Mouse (Mus musculus) heart, embryonic 14.5 days (tissue): ENCODE data around the gene Pcca. TPM values are rescaled to one million over a fixed set of nuclear protein-coding genes. Genes with fewer than 3 reads are reported as not detected.

Experiments
- ATAC-seq: fragments of 200-750 bp; cut with Nextera tagmentation; 2 replicates; pipeline ENCODE4 v1.8.0; 2017; ENCODE audit warnings: low read depth, moderate TSS enrichment; ENCODE audit not compliant: insufficient number of reproducible peaks, insufficient read depth, low FRiP score
- H3K27ac ChIP-seq, 2 experiments: fragments of 200-500 bp in 1 of 2; fragments of 300-500 bp in 1 of 2; sonication (generic) in 1 of 2; replicated peaks in 1 of 2; 2 replicates each; pipeline ENCODE4 v1.5.1; 2012 to 2014; ENCODE audit warnings: low read depth in 2 of 2, low read length in 2 of 2, control low read depth in 1 of 2, mild to moderate bottlenecking in 1 of 2, mixed read lengths in 1 of 2; ENCODE audit not compliant: control insufficient read depth in 1 of 2, insufficient read depth in 1 of 2
- H3K27me3 ChIP-seq: fragments of 300-500 bp; sonication (generic); 2 replicates; pipeline ENCODE4 v1.6.1; 2014; ENCODE audit warnings: mild to moderate bottlenecking, low read length, control low read depth; ENCODE audit not compliant: control insufficient read depth, insufficient read depth
- H3K36me3 ChIP-seq: fragments of 300-500 bp; sonication (generic); 2 replicates; pipeline ENCODE4 v1.6.1; 2014; ENCODE audit warnings: mild to moderate bottlenecking, control low read depth, low read length, mixed read lengths; ENCODE audit not compliant: control insufficient read depth, insufficient read depth
- H3K4me1 ChIP-seq, 2 experiments: fragments of 200-500 bp in 1 of 2; fragments of 300-500 bp in 1 of 2; sonication (generic) in 1 of 2; 2 replicates each; pipeline ENCODE4 v1.6.1; 2012 to 2014; ENCODE audit warnings: low read length in 2 of 2, control low read depth in 1 of 2, mixed read lengths in 1 of 2; ENCODE audit not compliant: control insufficient read depth in 2 of 2, insufficient read depth in 2 of 2
- H3K4me2 ChIP-seq: fragments of 300-500 bp; sonication (generic); 2 replicates; pipeline ENCODE4 v1.6.1; 2014; ENCODE audit warnings: mild to moderate bottlenecking, low read length
- H3K4me3 ChIP-seq, 2 experiments: fragments of 200-500 bp in 1 of 2; fragments of 300-500 bp in 1 of 2; sonication (generic) in 1 of 2; 2 replicates each; pipeline ENCODE4 v1.5.1; 2012 to 2014; ENCODE audit warnings: low read length in 2 of 2, mild to moderate bottlenecking in 2 of 2, control low read depth in 1 of 2, low read depth in 1 of 2, moderate library complexity in 1 of 2; ENCODE audit not compliant: control insufficient read depth in 1 of 2, insufficient read depth in 1 of 2
- H3K9ac ChIP-seq: fragments of 300-500 bp; sonication (generic); 2 replicates; pipeline ENCODE4 v1.6.1; 2014; ENCODE audit warnings: mild to moderate bottlenecking, low read length
- H3K9me3 ChIP-seq: fragments of 300-500 bp; sonication (generic); 2 replicates; pipeline ENCODE4 v1.6.1; 2016; ENCODE audit warnings: low read length, control low read depth; ENCODE audit not compliant: control insufficient read depth
- WGBS: fragments of 180-500 bp; shearing (Covaris S2); extraction: QIAGEN DNeasy Blood & Tissue Kit; methylation state at CpG from one replicate; pipeline ENCODE4 v1.1.7; 2014; 5-methylcytosine and 5-hydroxymethylcytosine counted together
- polyA plus RNA-seq: library from polyadenylated mRNA; unstranded; fragments of >200 nt; fragmentation: Nextera tagmentation; extraction: Ambion mirVana; gene quantifications from 2 replicates; pipeline ENCODE4 v1.2.1, GENCODE M21; 2014

Gene Pcca
- polyA plus RNA-seq, 1 experiment from 2014 or later: 28.9 TPM

DNA sequence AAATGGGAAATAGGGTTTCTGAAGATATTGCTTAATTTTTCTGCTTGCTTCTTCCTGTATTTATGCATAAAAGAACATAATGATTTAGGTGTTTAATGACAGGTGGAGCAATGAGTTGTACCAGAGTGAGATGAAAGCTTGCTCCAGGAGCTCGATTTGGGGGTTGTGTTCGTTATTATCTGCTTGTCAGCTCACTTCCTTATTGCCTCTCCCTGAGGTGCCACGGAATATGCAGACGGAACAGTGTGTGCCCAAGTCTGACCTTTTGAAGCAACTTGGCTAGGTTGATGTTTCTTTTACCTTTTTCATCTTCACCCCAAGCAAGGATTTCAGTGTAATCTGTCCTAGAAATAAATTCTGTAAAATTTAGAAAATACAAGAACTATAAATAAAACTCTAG lies 187.6 kb downstream of the Pcca start:
- 32% methylated on average over 4 of the region's 4 CpGs for WGBS
- Histone ChIP-seq H3K4me1 (no peaks in the 10 kb centered on the region), H3K9ac (no peak overlapping the region), H3K4me2 (no peak overlapping the region), H3K36me3 (no peaks in the 10 kb centered on the region), H3K4me3 (no peak overlapping the region), H3K27ac (no peak overlapping the region), H3K27me3 (no peaks in the 10 kb centered on the region), H3K9me3 (no peaks in the 10 kb centered on the region)
- no peak for ATAC-seq

DNA sequence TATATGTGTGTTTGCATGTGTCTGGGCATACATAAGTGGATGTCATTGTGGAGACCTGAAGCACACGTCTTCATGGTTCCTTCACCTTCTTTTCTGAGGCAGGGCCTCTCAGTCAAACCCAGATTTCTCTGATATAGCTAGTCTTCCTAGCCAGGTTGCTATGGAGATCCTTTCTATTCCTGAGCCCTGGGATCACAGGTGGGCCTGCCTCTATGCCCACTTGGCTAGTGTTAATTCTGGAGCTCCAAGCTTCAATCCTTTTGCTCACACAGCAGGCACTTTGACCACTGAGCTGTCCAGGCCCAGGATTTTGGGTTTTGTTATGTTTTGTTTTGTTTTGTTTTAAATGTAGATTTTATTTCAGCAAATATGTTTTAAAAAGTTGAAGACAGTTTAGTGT lies 192.3 kb downstream of the Pcca start:
- no peak overlapping the region for H3K4me3 ChIP-seq
- no peaks in the 10 kb centered on the region for H3K27me3 ChIP-seq
- 85% methylated on average over 1 of the region's 1 CpGs for WGBS
- H3K9ac ChIP-seq: no peak overlapping the region
- no peak overlapping the region for H3K27ac ChIP-seq
- no peaks in the 10 kb centered on the region for H3K36me3 ChIP-seq
- H3K4me2 ChIP-seq: no peak overlapping the region
- no peaks in the 10 kb centered on the region for H3K9me3 ChIP-seq
- H3K4me1 ChIP-seq: no peaks in the 10 kb centered on the region
- no peak for ATAC-seq

- H3K36me3 ChIP-seq: no peaks in the 10 kb centered on the region
- H3K9me3 ChIP-seq: no peaks in the 10 kb centered on the region
- no peak overlapping the region for H3K4me3 ChIP-seq
- H3K9ac ChIP-seq: no peak overlapping the region
- no peak overlapping the region for H3K27ac ChIP-seq
- 64% methylated on average over 4 of the region's 4 CpGs for WGBS
- no peak overlapping the region for H3K4me2 ChIP-seq
- no peaks in the 10 kb centered on the region for H3K4me1 ChIP-seq
- no peaks in the 10 kb centered on the region for H3K27me3 ChIP-seq
- no peak for ATAC-seq
Measured at GRCm38 (mm10) chr14:122729431-122730073, 195.4 kb downstream of the Pcca start.

DNA sequence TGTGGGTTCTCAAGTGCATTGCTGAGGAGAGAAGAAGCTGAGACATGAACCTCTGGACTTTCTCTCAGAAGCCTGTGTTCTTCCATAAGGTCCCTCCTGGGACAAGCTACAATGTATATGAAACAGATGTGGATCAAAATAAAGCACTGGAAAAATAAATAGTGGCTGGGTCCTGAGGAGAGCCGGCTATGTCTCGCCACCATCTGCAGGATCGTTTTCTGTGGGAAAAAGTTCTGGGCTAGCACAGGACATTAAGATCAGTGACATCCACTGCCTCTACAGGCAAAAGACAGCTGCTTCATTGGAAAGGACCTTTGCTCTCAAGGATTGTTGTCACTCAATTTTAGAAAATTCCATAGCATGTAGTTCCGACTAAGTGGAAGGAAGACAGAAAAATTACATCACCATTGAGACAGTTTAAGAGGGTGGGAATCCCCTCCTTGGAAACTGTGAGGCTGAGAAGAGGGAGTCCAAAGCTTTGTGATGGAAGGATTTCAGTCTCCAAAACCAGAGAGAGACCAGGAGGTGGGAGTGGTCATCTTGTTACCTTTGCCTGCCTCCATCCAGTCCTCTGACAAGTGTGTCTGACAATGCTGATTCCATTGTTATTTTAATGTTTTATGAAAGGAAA lies 196.9 kb downstream of the Pcca start:
- Histone ChIP-seq H3K9me3 (no peaks in the 10 kb centered on the region), H3K9ac (no peak overlapping the region), H3K4me3 (no peak overlapping the region), H3K4me2 (no peak overlapping the region), H3K27me3 (no peaks in the 10 kb centered on the region), H3K27ac (no peak overlapping the region), H3K4me1 (no peaks in the 10 kb centered on the region), H3K36me3 (no peaks in the 10 kb centered on the region)
- WGBS: 71% methylated on average over 4 of the region's 4 CpGs
- ATAC-seq: no peak

DNA sequence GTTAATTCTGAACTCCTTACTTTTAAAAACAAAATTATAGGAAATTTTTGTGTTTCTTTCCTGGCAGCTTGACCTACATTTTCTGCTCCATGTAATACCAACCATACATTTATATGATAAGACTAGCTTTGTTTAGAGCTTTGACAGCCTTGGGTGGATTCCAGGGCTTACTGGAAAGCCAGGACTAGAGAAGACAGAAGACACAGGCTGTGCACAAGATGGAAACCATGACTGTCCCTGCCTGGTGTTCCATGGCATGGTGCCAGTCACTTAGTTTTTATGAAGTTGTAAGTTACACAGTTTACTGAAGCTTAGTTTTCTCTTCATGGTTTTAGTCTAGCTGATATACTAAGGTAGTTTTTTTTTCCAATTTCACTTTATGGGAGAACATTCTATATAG lies 202.7 kb downstream of the Pcca start:
- no peak for ATAC-seq

DNA sequence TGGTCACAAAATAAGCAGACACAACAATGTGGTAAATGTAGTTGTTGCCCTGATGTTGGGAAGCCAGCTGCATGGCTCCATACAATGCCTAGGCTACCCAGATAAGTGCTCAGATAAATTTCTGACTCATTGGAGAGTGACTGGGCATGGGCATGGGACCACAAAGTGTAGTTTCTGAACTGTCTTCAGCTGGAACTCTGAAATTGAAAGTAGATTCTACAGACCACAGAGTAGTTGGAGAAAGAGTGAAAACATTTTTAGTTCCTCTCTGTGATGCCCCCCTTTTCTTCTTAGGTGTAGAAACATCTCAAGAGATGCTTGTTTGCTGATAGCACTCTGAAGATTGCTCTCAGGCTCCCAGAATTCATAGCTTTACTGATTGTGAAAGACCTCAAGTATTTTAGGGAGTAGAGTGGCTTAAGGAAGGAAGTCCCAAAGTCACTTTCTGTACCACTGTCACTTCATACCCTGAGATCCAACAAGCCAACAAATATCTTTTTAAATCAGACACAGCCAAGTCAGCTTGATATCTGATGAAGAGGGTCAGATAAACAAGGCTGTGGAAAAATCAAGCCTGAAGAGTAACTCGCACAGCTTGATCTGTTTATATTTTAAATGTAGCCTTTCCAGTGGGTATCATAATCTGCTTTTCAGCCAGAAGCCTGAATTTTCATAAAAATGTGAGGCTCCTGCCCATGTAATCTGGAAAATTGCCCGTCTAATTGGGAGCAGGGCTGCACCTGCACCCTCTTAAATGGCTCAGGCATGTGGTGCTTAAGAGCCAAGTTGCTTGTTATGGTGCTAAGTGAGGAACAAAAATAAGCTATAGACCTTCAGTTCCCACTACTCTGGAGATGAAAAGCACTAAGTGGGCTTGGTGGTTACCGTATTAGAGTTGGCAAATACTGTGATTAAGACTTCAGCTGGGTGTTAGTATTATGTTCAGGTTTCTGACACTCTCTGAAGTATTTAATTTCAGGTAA lies 214.0 kb downstream of the Pcca start:
- ATAC-seq: no peak
- Histone ChIP-seq H3K9me3 (no peaks in the 10 kb centered on the region), H3K4me2 (no peak overlapping the region), H3K4me3 (no peak overlapping the region), H3K27me3 (no peaks in the 10 kb centered on the region), H3K27ac (no peak overlapping the region), H3K4me1 (no peaks in the 10 kb centered on the region), H3K9ac (no peak overlapping the region), H3K36me3 (no peaks in the 10 kb centered on the region)
- 68% methylated on average over 3 of the region's 3 CpGs for WGBS

More for the DNA sequence above, 202.7 kb downstream of the Pcca start:
- H3K4me3 ChIP-seq: no peak overlapping the region
- H3K9ac ChIP-seq: no peak overlapping the region
- no peak overlapping the region for H3K27ac ChIP-seq
- H3K4me1 ChIP-seq: no peaks in the 10 kb centered on the region
- H3K27me3 ChIP-seq: no peaks in the 10 kb centered on the region
- no peak overlapping the region for H3K4me2 ChIP-seq
- no peaks in the 10 kb centered on the region for H3K9me3 ChIP-seq
- H3K36me3 ChIP-seq: no peaks in the 10 kb centered on the region

DNA sequence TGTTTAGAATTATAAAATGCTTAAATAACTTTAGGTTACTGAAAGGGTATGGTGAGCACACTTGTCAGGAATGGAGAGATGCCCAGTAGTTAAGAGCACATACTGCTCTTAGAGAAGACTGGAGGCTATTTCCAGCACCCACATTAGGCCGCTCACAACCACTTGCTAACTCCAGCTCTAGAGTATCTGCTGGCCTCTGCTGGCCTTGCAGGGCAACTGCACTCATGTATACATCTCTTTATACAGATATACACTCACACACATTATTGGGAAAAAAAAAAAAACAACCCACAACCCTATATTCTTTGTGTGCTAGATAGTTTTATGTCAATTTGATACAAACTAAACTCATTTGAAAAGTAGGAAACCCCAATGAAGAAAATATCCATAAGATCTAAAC lies 217.4 kb downstream of the Pcca start:
- H3K27me3 ChIP-seq: no peaks in the 10 kb centered on the region
- no peak overlapping the region for H3K9ac ChIP-seq
- H3K4me3 ChIP-seq: no peak overlapping the region
- no peaks in the 10 kb centered on the region for H3K4me1 ChIP-seq
- 89% methylated on average over 1 of the region's 1 CpGs for WGBS
- no peak for ATAC-seq
- H3K4me2 ChIP-seq: no peak overlapping the region
- no peaks in the 10 kb centered on the region for H3K36me3 ChIP-seq
- no peaks in the 10 kb centered on the region for H3K9me3 ChIP-seq
- H3K27ac ChIP-seq: no peak overlapping the region
